In the genomic region with DNA sequence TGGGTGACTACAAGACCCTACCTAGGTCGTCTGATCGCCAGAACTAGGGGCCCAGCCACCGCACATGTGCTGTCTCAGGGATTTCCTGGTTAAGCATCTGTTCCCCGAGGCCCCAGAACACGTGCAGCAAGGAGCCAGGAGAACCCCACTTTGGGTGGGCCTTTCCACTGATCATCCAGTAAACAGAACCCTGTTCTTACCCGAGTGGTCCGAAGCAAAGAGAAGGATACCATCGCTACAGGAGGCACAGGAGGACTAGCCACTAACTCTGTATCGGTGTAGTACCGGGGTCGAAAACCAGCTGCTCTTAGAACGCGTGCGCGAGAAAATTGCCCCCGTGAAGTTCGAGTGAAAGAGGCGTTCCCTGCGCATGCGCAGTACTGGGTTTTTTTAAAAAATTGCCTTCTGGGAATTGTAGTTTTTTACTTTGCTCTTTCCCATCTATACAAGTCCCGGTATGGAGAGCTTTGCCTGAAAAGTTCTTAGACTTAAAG, we compare ENCODE assay signal across 8 mouse cellular contexts. TPM values are rescaled to one million over a fixed set of nuclear protein-coding genes. Genes with fewer than 3 reads are reported as not detected.
DNase-seq lines count a peak whose midpoint lies in the region; ATAC-seq lines count a peak whose summit lies in the region.

A gene (minus strand): TSS at position 357 of the 494 bp plus-strand sequence.

- ATAC-seq in inflammation-experienced regulatory T-cells, adult 6 months: peak; percentile 67
- peak; percentile 43 for ATAC-seq in megakaryocyte progenitor cell, adult 5-6 weeks (replicated peaks; ENCODE audit: poor library complexity)

- intact Hi-C loops in left cerebral cortex, postnatal 10 days (cut with DNase I): no loop called here

- DNase-seq in adrenal gland, adult 8-10 months: peak; percentile 71
- peak; percentile 96 for DNase-seq in embryo, embryonic 11 days
- DNase-seq in gastrocnemius, postnatal 25 days: peak; percentile 70
- peak; percentile 86 to 89 for DNase-seq in left cerebral cortex, postnatal 10 days (ENCODE audit: extremely low spot score in 1 of 2, low spot score in 2 of 2)
- peak; percentile 89 for DNase-seq in right cerebral cortex, postnatal 14 days
- DNase-seq in urinary bladder, postnatal 4 days (ENCODE audit: low spot score in 2 of 2): peak; percentile 73 to 80

RNA-seq across cellular contexts. Expression of the gene that starts here (rescaled TPM):
- total RNA-seq in adrenal gland, adult 8-10 months (2022): 10 to 100 TPM; 45.3 to 56.0 (median 49.8) TPM
- total RNA-seq in gastrocnemius, postnatal 25 days (2021): 10 to 100 TPM; 24.9 to 26.6 TPM
- 10 to 100 TPM; 38.2 to 43.2 (median 42.9) TPM for polyA plus RNA-seq in inflammation-experienced regulatory T-cells, adult 6 months (2017; shearing (Covaris generic))
- total RNA-seq in left cerebral cortex, postnatal 10 days (2021): 10 to 100 TPM; 28.3 to 32.8 TPM
- total RNA-seq in megakaryocyte progenitor cell, adult 5-6 weeks (2015): 91.3 and 92.6 TPM in 2 replicates
- total RNA-seq in megakaryocyte progenitor cell, adult 5-6 weeks (2017): 95.8 and 100 TPM in 2 replicates

Comparison
In these comparisons a context has a peak if more than half of its experiments do, and no peak if none do; other contexts are left out.
1. Peak in every context shown above with its lines: DNase-seq and ATAC-seq.